Mouse (Mus musculus): ENCODE measurements around the gene Gm29735. TPM values are rescaled to one million over a fixed set of nuclear protein-coding genes. Genes with fewer than 3 reads are reported as not detected.
"Not testable (repeated sequence)": the region's sequence is repeated elsewhere in the genome, so short reads cannot be mapped to it uniquely, and the experiment has no call there.

Gene Gm29735
- polyA plus RNA-seq, 1 experiment from 2014 or later: not detected

- no peaks in the 10 kb centered on the region for H3K36me3 ChIP-seq (replicated peaks; ENCODE audit: insufficient read depth, low read length)
- no peaks in the 10 kb centered on the region for H3K27me3 ChIP-seq (ENCODE audit: insufficient read depth, low read length)
- no peak overlapping the region for H3K4me3 ChIP-seq (ENCODE audit: low read depth, low read length)
- TF ChIP-seq EP300 (IDR thresholded peaks at IDR 0.05; ENCODE audit: low read depth): no peak
- TF ChIP-seq CTCF (IDR thresholded peaks at IDR 0.05; ENCODE audit: low read depth): no peak
- DNase-seq: no peak
- no peak overlapping the region for H3K9ac ChIP-seq (replicated peaks)
- ATAC-seq: no peak
- no peak overlapping the region for H3K4me2 ChIP-seq (ENCODE audit: low read depth, low read length)
- 68% methylated on average over 1 of the region's 1 CpGs for WGBS (ENCODE audit: insufficient replicate concordance)
- H3K27ac ChIP-seq (ENCODE audit: low read depth): no peak overlapping the region
- no peaks in the 10 kb centered on the region for H3K4me1 ChIP-seq (ENCODE audit: insufficient read depth)
- no peaks in the 10 kb centered on the region for H3K9me3 ChIP-seq (ENCODE audit: low read length)
Observed at GRCm38 (mm10) chr7:142178685-142179084, 21.8 kb upstream of the Gm29735 start.

GRCm38 (mm10) chr7:142175905-142176304 lies 19.0 kb upstream of the Gm29735 start, which contains the start of gene Krtap5-2:
Gene Krtap5-2, minus strand, starts transcription at chr7:142176005.
- not testable (repeated sequence) for H3K4me2 ChIP-seq (ENCODE audit: low read depth, low read length); H3K4me3 ChIP-seq (ENCODE audit: low read depth, low read length); ATAC-seq

GRCm38 (mm10) chr7:142169836-142170235 lies 12.9 kb upstream of the Gm29735 start:
- no peak overlapping the region for H3K9ac ChIP-seq (replicated peaks)
- H3K4me2 ChIP-seq (ENCODE audit: low read depth, low read length): no peak overlapping the region
- no peaks in the 10 kb centered on the region for H3K4me1 ChIP-seq (ENCODE audit: insufficient read depth)
- DNase-seq: no peak
- no peak for ATAC-seq
- peak; percentile 71 for TF ChIP-seq CTCF (IDR thresholded peaks at IDR 0.05; ENCODE audit: low read depth)
- no peak for TF ChIP-seq EP300 (IDR thresholded peaks at IDR 0.05; ENCODE audit: low read depth)
- H3K27me3 ChIP-seq (ENCODE audit: insufficient read depth, low read length): no peaks in the 10 kb centered on the region
- H3K4me3 ChIP-seq (ENCODE audit: low read depth, low read length): no peak overlapping the region
- H3K36me3 ChIP-seq (replicated peaks; ENCODE audit: insufficient read depth, low read length): no peaks in the 10 kb centered on the region
- H3K9me3 ChIP-seq (ENCODE audit: low read length): no peaks in the 10 kb centered on the region
- H3K27ac ChIP-seq (ENCODE audit: low read depth): no peak overlapping the region
- 46% methylated on average over 3 of the region's 3 CpGs for WGBS (ENCODE audit: insufficient replicate concordance)

More at GRCm38 (mm10) chr7:142175905-142176304, 19.0 kb upstream of the Gm29735 start, which contains the start of gene Krtap5-2:
- H3K9me3 ChIP-seq (ENCODE audit: low read length); H3K4me1 ChIP-seq (ENCODE audit: insufficient read depth); H3K27me3 ChIP-seq (ENCODE audit: insufficient read depth, low read length); H3K9ac ChIP-seq (replicated peaks); DNase-seq; H3K27ac ChIP-seq (ENCODE audit: low read depth); H3K36me3 ChIP-seq (replicated peaks; ENCODE audit: insufficient read depth, low read length): not testable (repeated sequence)

- not testable (repeated sequence) for H3K27me3 ChIP-seq (ENCODE audit: insufficient read depth, low read length); H3K27ac ChIP-seq (ENCODE audit: low read depth); H3K4me1 ChIP-seq (ENCODE audit: insufficient read depth); H3K36me3 ChIP-seq (replicated peaks; ENCODE audit: insufficient read depth, low read length); ATAC-seq; DNase-seq; H3K4me2 ChIP-seq (ENCODE audit: low read depth, low read length); H3K4me3 ChIP-seq (ENCODE audit: low read depth, low read length); H3K9me3 ChIP-seq (ENCODE audit: low read length); H3K9ac ChIP-seq (replicated peaks)
Observed at GRCm38 (mm10) chr7:142165639-142166038, 8.7 kb upstream of the Gm29735 start, which contains the start of gene Gm4553. Gene Gm4553, minus strand, starts transcription at chr7:142165739.

- Histone ChIP-seq H3K36me3 (replicated peaks; ENCODE audit: insufficient read depth, low read length) (no peaks in the 10 kb centered on the region), H3K4me3 (ENCODE audit: low read depth, low read length) (no peak overlapping the region), H3K9me3 (ENCODE audit: low read length) (no peaks in the 10 kb centered on the region), H3K27ac (ENCODE audit: low read depth) (no peak overlapping the region), H3K4me2 (ENCODE audit: low read depth, low read length) (no peak overlapping the region), H3K9ac (replicated peaks) (no peak overlapping the region), H3K4me1 (ENCODE audit: insufficient read depth) (no peaks in the 10 kb centered on the region), H3K27me3 (ENCODE audit: insufficient read depth, low read length) (no peaks in the 10 kb centered on the region)
- ATAC-seq: no peak
- WGBS (ENCODE audit: insufficient replicate concordance): 85% methylated on average over 3 of the region's 3 CpGs
- no peak for DNase-seq
- TF ChIP-seq EP300 (IDR thresholded peaks at IDR 0.05; ENCODE audit: low read depth) (no peak), CTCF (IDR thresholded peaks at IDR 0.05; ENCODE audit: low read depth) (no peak)
Observed at GRCm38 (mm10) chr7:142159366-142159765, 2.5 kb upstream of the Gm29735 start.

- H3K36me3 ChIP-seq (replicated peaks; ENCODE audit: insufficient read depth, low read length): no peaks in the 10 kb centered on the region
- H3K4me2 ChIP-seq (ENCODE audit: low read depth, low read length): no peak overlapping the region
- WGBS (ENCODE audit: insufficient replicate concordance): 37% methylated on average over 1 of the region's 1 CpGs
- no peak for TF ChIP-seq EP300 (IDR thresholded peaks at IDR 0.05; ENCODE audit: low read depth)
- TF ChIP-seq CTCF (IDR thresholded peaks at IDR 0.05; ENCODE audit: low read depth): no peak
- H3K4me1 ChIP-seq (ENCODE audit: insufficient read depth): no peaks in the 10 kb centered on the region
- H3K9ac ChIP-seq (replicated peaks): no peak overlapping the region
- H3K27ac ChIP-seq (ENCODE audit: low read depth): no peak overlapping the region
- no peak overlapping the region for H3K4me3 ChIP-seq (ENCODE audit: low read depth, low read length)
- H3K9me3 ChIP-seq (ENCODE audit: low read length): no peaks in the 10 kb centered on the region
- ATAC-seq (no peak), DNase-seq (no peak)
- H3K27me3 ChIP-seq (ENCODE audit: insufficient read depth, low read length): no peaks in the 10 kb centered on the region
Observed at GRCm38 (mm10) chr7:142155308-142155707, 1.6 kb downstream of the Gm29735 start.

GRCm38 (mm10) chr7:142152191-142152590 lies 4.7 kb downstream of the Gm29735 start:
- WGBS (ENCODE audit: insufficient replicate concordance): 70% methylated on average over 4 of the region's 4 CpGs
- Histone ChIP-seq H3K27me3 (ENCODE audit: insufficient read depth, low read length) (no peaks in the 10 kb centered on the region), H3K36me3 (replicated peaks; ENCODE audit: insufficient read depth, low read length) (no peaks in the 10 kb centered on the region), H3K9me3 (ENCODE audit: low read length) (no peaks in the 10 kb centered on the region), H3K9ac (replicated peaks) (no peak overlapping the region), H3K4me2 (ENCODE audit: low read depth, low read length) (no peak overlapping the region), H3K27ac (ENCODE audit: low read depth) (no peak overlapping the region), H3K4me3 (ENCODE audit: low read depth, low read length) (no peak overlapping the region), H3K4me1 (ENCODE audit: insufficient read depth) (no peaks in the 10 kb centered on the region)
- ATAC-seq (no peak), DNase-seq (no peak)
- TF ChIP-seq EP300 (IDR thresholded peaks at IDR 0.05; ENCODE audit: low read depth) (no peak), CTCF (IDR thresholded peaks at IDR 0.05; ENCODE audit: low read depth) (no peak)

All from liver, postnatal 0 days (tissue).